Mouse (Mus musculus) ovary, postnatal 36 days (tissue): ENCODE results near the gene Mgat4d.
A peak's percentile ranks its signal among the peaks of the same experiment; 100 is the strongest.
"Not testable (repeated sequence)": the region's sequence is repeated elsewhere in the genome, so short reads cannot be mapped to it uniquely, and the experiment has no call there.

Source experiments
- DNase-seq: peaks from one replicate; pipeline ENCODE4 v3.0.0; 2022; ENCODE audit warnings: low spot score, mixed read lengths

Gene Mgat4d

GRCm38 (mm10) chr8:83348263-83348662 lies at the start of gene Mgat4d:
TSS of gene Mgat4d (plus strand) at chr8:83348471.
- DNase-seq = no peak

DNA sequence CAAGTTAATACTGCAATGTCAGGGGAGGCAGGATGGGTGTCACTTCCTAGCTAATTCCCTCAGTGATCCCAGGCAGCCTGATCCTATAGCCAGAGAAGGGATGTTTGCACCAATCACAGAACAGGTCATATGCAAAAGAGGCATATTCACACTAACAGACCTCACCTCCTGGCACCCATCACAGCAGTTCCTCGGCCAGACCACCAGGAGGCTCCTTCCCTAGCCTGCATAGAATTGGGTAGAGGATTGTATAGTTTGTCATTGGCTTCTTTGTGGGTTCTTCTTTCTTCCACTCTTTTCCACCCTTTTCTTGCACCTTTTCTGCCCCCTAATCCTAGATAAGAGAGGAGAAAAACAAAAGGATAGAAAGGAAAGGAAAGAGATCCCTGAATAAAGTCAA lies 48.1 kb upstream of the Mgat4d start:
- DNase-seq = no peak

DNA sequence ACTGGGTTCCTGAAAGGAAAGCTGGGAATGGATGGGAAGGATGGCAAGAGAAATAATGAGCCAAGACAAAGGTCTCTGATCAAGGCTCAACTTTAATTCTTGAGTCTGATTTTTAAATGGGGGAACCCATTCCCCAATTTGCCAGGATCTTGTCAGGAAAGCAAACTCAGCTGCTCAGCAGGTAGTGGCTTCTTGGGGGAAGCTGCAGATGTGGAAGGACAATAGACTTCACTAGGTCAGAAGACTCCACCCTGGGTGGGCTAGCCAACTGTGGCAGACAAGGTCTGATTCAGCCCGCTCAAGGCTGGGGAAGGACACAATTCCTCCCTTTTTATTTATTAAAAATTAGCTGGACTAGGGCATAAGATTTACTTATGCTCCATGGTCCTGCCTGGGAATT lies 43.3 kb upstream of the Mgat4d start:
- no peak for DNase-seq

GRCm38 (mm10) chr8:83309836-83310235 lies 38.4 kb upstream of the Mgat4d start:
- DNase-seq = no peak

GRCm38 (mm10) chr8:83315084-83315483 lies 33.2 kb upstream of the Mgat4d start:
- not testable (repeated sequence) for DNase-seq

DNA sequence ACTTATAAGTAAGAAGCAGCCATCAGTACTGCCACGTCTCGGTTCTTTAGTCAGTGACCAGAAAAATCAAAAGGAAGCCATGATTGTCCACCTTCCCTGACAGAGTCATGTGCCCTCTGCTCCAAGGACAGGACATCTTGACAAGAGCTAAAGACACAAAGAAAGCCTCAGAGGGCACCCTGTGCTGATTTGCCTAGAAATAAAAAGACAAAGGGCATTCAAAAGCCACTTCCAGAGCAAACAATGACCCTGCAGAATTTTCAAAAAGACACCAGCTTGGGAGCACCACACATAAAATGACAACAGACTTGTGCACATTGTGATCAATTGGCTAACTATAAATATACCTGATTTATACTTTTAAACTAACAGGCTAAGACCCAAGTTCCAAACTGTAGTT lies 32.6 kb upstream of the Mgat4d start:
- DNase-seq = no peak

GRCm38 (mm10) chr8:83320543-83320942 lies 27.7 kb upstream of the Mgat4d start:
- no peak for DNase-seq

DNA sequence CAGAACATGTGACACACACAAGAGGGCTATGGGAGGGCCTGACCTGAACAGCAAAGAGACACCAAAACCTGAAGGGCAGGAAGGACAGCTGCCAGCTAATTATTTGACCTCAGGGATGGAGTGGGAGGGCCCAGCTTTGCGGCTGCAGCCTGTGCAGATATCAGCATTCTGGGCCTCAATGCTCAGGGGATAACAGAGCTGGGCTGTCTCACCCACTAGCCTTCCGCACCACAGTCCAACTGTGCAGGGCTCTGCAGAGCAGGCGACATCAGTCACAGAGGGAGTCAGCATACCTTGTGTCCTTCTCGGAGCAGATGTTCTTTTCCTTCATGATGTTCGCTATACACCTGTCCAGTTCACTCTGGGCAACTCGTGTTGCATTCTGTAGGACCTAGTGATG lies 25.9 kb upstream of the Mgat4d start:
- DNase-seq = no peak

GRCm38 (mm10) chr8:83323056-83323455 lies 25.2 kb upstream of the Mgat4d start:
- no peak for DNase-seq

- DNase-seq = no peak
These were observed 20.4 kb upstream of the Mgat4d start for GRCm38 (mm10) chr8:83327889-83328288.

- no peak for DNase-seq
These were observed 16.7 kb upstream of the Mgat4d start for GRCm38 (mm10) chr8:83331567-83331898.

DNA sequence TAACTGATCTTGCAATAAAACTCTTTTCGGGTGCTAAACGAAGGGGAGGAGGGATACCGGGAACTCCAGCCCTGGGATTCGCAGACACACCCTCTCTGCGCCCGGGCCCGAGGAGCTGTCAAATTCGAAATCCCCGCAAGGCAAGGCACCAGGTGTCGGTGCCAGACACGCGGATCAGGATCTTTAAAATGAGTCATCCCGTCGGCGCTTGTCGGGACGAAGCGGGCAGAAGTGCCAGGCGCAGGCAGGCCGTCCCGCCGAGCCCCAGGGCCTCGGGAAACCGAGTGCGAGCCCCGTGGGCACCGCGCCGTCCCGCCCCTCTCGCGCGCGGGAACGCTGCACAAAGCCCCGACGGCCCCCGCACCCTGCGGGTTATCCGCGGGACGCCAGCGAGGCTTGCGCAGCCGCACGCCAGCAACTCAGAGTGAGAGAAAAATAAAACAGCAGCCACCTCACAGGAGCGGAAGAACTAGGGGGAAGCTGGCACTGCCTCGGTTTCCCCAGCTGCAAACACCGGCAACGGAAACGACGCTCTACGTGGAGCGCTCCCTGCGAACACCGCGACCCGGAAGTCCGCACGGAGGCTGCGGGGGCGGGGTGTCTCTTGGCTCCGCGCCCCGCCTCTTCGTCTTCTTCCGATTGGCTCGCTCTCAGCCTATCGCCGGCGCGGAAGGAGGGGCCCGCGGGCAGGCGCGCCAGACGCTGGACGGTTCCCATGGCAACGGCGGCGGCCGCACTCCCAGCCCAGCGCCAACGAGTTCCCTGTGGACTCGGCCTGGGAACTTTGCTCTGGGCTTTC lies 16.2 kb upstream of the Mgat4d start, which contains the start of gene Elmod2:
Gene Elmod2 (minus strand): TSS at position 588 of the 799 bp plus-strand sequence.
- peak; percentile 98 for DNase-seq

DNA sequence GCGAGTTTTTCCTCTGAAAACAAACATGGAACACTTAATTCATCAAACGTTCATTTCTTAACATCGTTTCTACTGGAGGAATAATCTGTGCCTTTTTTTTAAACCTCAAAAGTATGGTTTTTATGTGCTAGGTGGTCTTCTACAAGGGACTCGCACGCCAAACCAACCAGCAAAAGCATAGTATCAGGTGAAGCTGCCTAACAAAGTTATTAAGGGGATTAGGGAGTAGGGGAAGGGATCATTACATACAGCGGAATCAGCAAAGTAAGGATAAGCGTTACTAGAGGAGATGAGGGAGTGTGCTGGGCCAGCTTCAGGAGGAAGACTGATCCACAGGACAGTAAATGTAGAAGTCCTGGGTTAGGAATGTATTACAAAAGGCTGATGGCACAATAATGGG lies 15.4 kb upstream of the Mgat4d start:
- DNase-seq = no peak

GRCm38 (mm10) chr8:83342076-83342475 lies 6.2 kb upstream of the Mgat4d start:
- DNase-seq = no peak

DNA sequence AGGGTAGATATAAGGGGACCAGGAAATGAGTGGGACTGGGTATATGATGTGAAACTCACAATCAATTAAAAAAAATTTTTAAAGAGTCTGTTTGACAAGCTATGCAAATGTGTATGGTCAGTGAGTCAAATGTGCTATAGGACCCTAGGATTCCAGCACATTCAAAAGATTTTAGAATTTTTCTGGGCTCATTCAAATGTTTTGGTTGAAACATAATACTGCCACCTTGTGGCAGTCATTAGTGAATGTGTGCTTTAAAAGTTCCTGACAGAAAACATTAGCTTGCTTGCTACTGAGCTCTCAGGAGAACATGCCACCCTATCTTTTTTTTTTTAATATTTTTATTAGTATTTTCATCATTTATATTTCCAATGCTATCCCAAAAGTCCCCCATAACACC lies 5.6 kb upstream of the Mgat4d start:
- no peak for DNase-seq

DNA sequence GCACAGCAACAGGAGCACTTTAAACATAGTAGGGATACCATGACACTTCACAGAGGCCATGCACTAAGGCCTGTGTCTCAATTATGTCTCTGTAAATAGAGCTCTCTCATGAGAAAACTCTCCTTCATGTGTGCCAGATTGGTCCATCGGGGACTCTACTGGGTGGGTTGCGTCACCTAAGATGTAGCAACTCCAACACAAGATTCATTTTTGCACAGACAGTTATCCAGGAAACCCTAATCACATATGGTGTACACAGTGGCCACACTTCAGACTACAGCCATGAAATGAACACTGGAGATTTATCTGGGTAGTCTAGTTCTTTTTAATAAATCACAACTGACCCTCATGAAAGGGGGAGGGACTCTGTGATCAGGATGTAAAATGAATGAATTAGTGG lies 3.0 kb downstream of the Mgat4d start:
- no peak for DNase-seq

- no peak for DNase-seq
These were observed 15.0 kb downstream of the Mgat4d start for GRCm38 (mm10) chr8:83363156-83363769.

DNA sequence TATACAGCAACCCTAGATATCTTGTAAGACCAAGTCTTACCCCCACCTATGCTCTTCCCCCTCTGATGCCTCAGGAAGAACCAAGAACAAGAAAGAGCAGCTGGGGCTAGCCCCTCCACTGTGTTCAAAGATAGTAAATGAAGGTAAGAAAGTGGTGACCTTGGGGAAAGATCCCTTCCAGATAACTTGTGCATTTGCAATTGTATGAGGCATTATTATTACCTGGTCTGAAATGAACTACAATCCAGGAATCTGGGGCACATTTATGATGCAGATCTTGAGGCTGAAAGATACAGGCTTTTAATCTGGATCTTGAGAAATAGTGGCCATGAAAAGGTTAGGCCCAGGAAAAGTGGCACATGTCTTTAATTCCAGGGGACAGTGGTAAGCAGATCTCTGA lies 29.0 kb downstream of the Mgat4d start:
- DNase-seq = no peak

- DNase-seq = no peak
These were observed 31.9 kb downstream of the Mgat4d start for GRCm38 (mm10) chr8:83380141-83380540.

DNA sequence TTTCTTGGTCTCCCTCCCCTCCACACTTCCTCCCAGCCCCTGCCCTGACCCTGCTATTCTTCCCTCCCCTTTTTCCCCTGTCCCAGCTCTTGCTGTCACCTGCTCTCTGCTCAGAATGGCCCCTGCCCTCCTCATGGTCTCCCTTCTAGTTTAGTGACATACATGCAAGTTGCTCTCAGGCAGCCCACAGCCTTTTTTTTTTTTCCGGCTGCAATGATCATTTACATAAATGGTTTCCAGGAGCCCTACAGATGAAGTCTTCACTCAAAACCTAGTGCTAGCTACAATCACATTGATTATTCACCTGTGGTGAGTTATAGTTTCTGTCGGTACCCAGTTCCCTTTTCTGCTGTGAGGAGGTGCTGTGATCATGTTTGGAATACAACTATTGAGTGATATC lies 32.7 kb downstream of the Mgat4d start:
- no peak for DNase-seq

DNA sequence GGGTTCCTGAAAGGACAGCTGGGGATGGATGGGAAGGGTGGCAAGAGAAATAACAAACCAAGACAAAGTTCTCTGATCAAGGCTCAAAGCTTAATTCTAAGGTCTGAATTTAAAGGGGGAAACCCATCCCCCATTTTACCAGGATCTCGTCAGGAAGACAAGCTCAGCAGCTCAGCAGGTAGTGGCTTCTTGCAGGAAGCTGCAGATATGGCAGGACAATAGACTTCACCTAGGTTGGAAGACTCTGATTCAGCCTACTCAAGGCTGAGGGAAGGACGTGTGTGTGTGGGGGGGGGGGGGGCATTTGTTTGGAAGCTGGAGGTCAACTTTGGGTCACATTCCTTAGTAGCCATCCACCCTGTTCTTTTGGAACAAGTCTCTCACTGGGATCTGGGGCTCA lies 34.6 kb downstream of the Mgat4d start:
- DNase-seq = no peak

- DNase-seq = peak; percentile 54
These were observed 41.2 kb downstream of the Mgat4d start, which contains the start of gene Clgn for GRCm38 (mm10) chr8:83389316-83390005. TSS of gene Clgn (plus strand) at chr8:83389867.
